Mouse (Mus musculus): ENCODE data around the gene Zfp184. TPM values are rescaled to one million over a fixed set of nuclear protein-coding genes. Genes with fewer than 3 reads are reported as not detected.

Zfp184 gene
- polyA plus RNA-seq, 1 experiment from 2014 or later = 5.2 TPM

DNA sequence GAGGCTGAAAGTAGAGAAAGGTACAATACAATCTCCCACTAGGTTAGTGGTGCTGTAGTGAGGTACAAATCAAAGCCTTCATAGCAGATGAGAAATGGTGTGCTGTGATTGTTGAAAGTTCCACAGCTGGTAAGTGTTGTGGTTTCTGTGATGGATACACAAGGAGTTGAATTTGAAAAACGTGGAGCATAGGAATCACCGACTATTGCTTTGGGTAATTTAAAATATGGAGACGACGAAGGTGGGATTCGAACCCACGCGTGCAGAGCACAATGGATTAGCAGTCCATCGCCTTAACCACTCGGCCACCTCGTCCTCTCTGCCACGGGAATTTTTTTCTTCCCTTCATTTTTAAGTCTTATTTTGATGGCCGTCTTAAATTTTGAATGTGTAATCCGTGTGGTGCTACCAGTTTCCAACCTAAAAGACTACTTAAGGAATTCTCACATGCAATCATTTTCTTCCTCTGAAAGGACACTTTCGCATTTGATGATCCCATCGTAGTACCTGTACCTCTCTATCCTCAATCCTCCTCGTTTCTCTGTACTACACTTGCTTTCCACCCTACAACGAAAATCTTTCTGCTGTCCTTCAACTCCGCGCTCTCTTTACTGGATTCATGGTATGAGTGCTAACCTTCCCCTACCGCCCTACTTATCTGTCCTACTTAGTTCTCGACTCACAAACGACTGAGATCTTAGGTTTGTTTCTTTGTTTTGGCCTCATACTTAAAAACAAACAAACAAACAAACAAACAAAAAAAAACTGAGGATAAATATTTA lies 49.3 kb downstream of the Zfp184 start:
- ATAC-seq (ENCODE audit: extremely low read depth, insufficient number of reproducible peaks, low FRiP score, low TSS enrichment) = no peak
- no peaks in the 10 kb centered on the region for H3K36me3 ChIP-seq
- peaks cover 54% of the 10 kb centered on the region for H3K27me3 ChIP-seq (replicated peaks)
- peaks cover 3% of the 10 kb centered on the region; the same call in 1 of the 2 replicates for H3K9me3 ChIP-seq
- H3K4me3 ChIP-seq = peak overlapping the region; percentile 58
- peak overlapping the region; percentile 78 for H3K4me2 ChIP-seq
- H3K9ac ChIP-seq = no peak overlapping the region
- peaks cover 16% of the 10 kb centered on the region for H3K4me1 ChIP-seq
- no peak overlapping the region for H3K27ac ChIP-seq (replicated peaks)
- WGBS = 2% methylated on average over 22 of the region's 22 CpGs

DNA sequence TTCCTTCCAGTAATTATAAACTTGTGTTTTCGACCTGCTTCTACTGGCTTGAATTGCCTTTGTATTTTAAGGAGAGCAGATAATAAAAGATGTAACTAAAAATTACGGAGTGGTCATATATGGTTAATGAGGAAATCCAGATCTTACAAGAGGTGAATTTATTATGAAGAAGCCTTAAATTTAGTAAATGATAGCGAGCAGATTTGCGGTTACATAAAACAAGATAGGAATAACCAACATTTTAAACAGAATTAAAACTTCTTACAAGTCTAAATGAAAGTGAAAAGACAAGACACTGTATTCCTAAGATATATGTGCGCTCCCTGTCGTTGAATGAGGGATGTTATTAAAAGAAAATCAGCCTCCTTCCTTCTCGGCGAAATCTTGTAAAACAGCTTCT lies 50.0 kb downstream of the Zfp184 start:
- Histone ChIP-seq H3K9me3 (peaks cover 3% of the 10 kb centered on the region; the same call in 1 of the 2 replicates), H3K27me3 (replicated peaks) (peaks cover 61% of the 10 kb centered on the region), H3K36me3 (no peaks in the 10 kb centered on the region), H3K9ac (peak overlapping the region; percentile 72), H3K4me3 (peak overlapping the region; percentile 58), H3K4me1 (peaks cover 16% of the 10 kb centered on the region), H3K27ac (replicated peaks) (no peak overlapping the region), H3K4me2 (peak overlapping the region; percentile 78)
- ATAC-seq (ENCODE audit: extremely low read depth, insufficient number of reproducible peaks, low FRiP score, low TSS enrichment) = no peak
- WGBS = 4% methylated on average over 8 of the region's 8 CpGs

DNA sequence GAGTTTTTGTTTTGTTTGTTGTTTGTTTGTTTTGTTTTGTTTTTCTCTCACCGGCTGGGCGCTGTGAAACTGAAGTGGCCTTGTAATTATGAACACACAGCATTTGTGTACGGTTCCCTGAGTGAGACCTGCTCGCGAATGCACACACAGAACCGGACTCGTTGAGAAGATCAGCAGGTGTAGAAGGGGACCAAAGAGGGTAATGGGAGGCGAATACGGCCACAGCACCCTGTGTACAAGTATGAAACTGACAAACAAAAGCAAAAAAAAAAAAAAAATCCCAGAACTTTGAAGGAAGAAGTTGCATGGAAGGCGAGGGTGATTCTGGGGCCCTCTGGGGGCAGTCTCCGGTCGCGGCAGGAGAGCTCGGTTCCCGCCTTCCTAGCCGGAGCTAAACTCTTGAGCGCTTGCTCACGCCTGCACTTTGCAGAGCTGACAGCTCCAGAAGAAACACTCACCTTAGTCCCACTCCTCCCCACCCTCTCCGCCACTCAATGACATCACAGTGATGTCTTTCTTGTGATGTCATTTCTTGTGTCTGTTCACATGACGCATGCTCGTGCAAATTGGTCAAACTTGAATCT lies 50.5 kb downstream of the Zfp184 start:
- H3K4me1 ChIP-seq = peaks cover 16% of the 10 kb centered on the region
- H3K4me2 ChIP-seq = peak overlapping the region; percentile 78
- H3K27ac ChIP-seq (replicated peaks) = no peak overlapping the region
- WGBS = under 1% methylated on average over 21 of the region's 21 CpGs
- H3K27me3 ChIP-seq (replicated peaks) = peaks cover 67% of the 10 kb centered on the region
- no peak for ATAC-seq (ENCODE audit: extremely low read depth, insufficient number of reproducible peaks, low FRiP score, low TSS enrichment)
- H3K4me3 ChIP-seq = peak overlapping the region; percentile 58
- peak overlapping the region; percentile 72 for H3K9ac ChIP-seq
- no peaks in the 10 kb centered on the region for H3K36me3 ChIP-seq
- H3K9me3 ChIP-seq = peaks cover 3% of the 10 kb centered on the region; the same call in 1 of the 2 replicates

DNA sequence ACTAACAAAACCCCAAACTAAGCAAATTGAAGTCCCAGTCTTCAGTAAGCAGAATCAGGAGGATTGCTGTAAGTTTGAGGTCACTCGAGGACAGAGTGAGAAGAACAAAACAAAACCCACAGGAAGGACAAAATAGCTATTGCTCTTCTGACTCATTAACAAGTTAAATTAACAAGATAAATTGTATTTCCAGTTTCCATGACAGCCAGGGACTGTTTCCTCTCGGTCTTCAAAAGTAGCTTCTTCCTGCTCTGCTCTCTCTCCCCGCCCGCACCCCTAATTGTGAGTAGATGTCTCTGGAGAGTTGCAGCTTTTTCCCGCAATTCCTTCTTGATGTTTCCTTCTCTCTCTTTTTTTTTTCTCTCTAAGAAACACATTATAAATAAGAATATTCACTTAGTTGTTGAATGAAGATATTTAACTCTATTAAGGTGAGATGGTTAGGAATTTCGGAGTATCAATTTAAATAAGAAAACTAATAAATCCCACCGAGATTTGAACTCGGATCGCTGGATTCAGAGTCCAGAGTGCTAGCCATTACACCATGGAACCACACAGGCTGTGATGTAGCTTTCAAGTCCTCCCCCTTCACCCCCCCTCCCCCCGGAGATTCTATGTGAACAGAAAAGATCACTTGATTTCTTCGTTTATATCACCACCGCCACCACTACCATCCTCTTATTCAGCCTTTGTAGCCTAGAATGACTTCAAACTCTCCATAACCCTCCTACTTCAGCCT lies 51.4 kb downstream of the Zfp184 start:
- 3% methylated on average over 12 of the region's 12 CpGs for WGBS
- H3K4me3 ChIP-seq = peak overlapping the region; percentile 58
- peaks cover 2% of the 10 kb centered on the region; the same call in 1 of the 2 replicates for H3K9me3 ChIP-seq
- no peak overlapping the region for H3K27ac ChIP-seq (replicated peaks)
- H3K9ac ChIP-seq = 0 out of 2 replicates have a peak overlapping the region, but pooled peaks have one; percentile 29
- peaks cover 16% of the 10 kb centered on the region for H3K4me1 ChIP-seq
- no peak; the same call in 1 of the 2 replicates for ATAC-seq (ENCODE audit: extremely low read depth, insufficient number of reproducible peaks, low FRiP score, low TSS enrichment)
- peak overlapping the region; percentile 78 for H3K4me2 ChIP-seq
- H3K36me3 ChIP-seq = no peaks in the 10 kb centered on the region
- H3K27me3 ChIP-seq (replicated peaks) = peaks cover 73% of the 10 kb centered on the region

DNA sequence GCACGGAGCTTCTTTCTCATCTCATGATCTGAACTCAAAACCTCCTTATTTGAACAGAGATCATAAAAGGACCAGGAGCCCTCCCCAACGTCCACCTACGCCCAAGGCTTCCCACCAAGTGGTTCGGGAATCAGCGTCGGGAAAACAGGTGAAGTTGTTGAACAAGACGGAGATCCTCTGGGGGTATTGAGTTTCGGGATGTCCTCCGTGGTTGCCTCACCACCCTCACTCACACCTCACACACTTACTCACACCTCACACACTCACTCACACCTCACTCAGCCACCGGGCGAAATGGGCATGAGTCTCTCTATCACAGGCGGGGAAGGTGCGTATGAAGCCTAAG lies 51.9 kb downstream of the Zfp184 start:
- Histone ChIP-seq H3K9me3 (no peaks in the 10 kb centered on the region), H3K27ac (replicated peaks) (no peak overlapping the region), H3K4me2 (peak overlapping the region; percentile 78), H3K36me3 (no peaks in the 10 kb centered on the region), H3K27me3 (replicated peaks) (peaks cover 73% of the 10 kb centered on the region), H3K4me3 (peak overlapping the region; percentile 58), H3K9ac (0 out of 2 replicates have a peak overlapping the region, but pooled peaks have one; percentile 0), H3K4me1 (peaks cover 16% of the 10 kb centered on the region)
- WGBS = 1% methylated on average over 13 of the region's 13 CpGs
- ATAC-seq (ENCODE audit: extremely low read depth, insufficient number of reproducible peaks, low FRiP score, low TSS enrichment) = no peak

DNA sequence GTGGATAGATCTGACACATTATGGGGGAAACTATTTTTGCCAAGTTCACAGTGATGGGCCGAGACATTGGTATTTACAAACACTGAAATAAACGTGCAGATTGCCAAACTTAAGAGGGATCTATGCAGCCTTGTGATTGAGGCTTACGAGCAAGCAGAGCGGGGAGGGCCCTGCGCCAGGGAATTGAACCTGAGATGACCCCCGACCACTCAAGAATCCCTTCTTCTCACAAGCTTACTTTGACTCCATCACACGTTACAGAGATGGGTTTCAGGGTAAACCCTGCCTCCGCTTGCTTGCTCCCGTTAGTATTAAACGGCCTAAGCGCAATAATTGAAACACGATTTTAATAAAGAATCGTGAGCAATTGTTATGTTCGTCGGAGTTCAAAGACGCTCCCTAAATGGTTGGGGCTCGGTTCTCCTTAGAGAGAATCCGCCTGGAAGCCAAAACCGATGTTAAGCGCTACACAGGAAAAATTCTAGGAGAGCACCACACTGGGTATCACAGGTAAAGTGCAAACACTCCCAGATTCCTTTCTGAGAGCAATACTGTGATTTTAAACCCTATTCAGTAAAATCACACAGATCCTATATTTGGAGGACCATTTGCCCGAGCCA lies 52.4 kb downstream of the Zfp184 start:
- H3K9ac ChIP-seq = no peak overlapping the region; the same call in 1 of the 2 replicates
- ATAC-seq (ENCODE audit: extremely low read depth, insufficient number of reproducible peaks, low FRiP score, low TSS enrichment) = no peak

DNA sequence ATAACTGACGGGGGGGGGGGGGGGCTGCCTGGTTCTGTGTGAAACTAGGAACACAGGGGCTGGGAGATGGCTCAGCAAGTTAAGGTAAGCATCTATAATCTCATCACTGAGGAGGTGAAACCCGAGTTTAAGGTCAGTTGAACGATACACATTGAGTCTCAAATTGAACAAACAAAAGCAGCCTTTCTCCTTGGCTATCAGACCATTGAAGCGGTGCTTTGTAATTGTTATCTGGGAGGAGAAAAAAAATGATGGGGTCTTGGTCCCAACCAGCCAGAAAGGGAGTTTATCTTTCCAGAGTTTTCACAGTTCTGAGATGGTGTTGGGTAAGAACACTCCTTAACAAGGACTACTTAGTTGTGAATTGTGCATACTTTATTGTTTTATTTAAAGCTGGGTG lies 52.9 kb downstream of the Zfp184 start:
- Histone ChIP-seq H3K9ac (no peak overlapping the region), H3K27me3 (replicated peaks) (peaks cover 81% of the 10 kb centered on the region), H3K4me1 (peaks cover 16% of the 10 kb centered on the region), H3K27ac (replicated peaks) (no peak overlapping the region), H3K36me3 (no peaks in the 10 kb centered on the region), H3K9me3 (no peaks in the 10 kb centered on the region), H3K4me3 (peak overlapping the region; percentile 58), H3K4me2 (peak overlapping the region; percentile 78)
- ATAC-seq (ENCODE audit: extremely low read depth, insufficient number of reproducible peaks, low FRiP score, low TSS enrichment) = no peak
- WGBS = 8% methylated on average over 4 of the region's 4 CpGs

More for the DNA sequence above, 52.4 kb downstream of the Zfp184 start:
- no peaks in the 10 kb centered on the region for H3K9me3 ChIP-seq
- H3K4me1 ChIP-seq = peaks cover 16% of the 10 kb centered on the region
- peaks cover 78% of the 10 kb centered on the region for H3K27me3 ChIP-seq (replicated peaks)
- WGBS = 2% methylated on average over 21 of the region's 21 CpGs
- H3K4me3 ChIP-seq = peak overlapping the region; percentile 58
- no peaks in the 10 kb centered on the region for H3K36me3 ChIP-seq
- no peak overlapping the region for H3K27ac ChIP-seq (replicated peaks)
- peak overlapping the region; percentile 78 for H3K4me2 ChIP-seq

DNA sequence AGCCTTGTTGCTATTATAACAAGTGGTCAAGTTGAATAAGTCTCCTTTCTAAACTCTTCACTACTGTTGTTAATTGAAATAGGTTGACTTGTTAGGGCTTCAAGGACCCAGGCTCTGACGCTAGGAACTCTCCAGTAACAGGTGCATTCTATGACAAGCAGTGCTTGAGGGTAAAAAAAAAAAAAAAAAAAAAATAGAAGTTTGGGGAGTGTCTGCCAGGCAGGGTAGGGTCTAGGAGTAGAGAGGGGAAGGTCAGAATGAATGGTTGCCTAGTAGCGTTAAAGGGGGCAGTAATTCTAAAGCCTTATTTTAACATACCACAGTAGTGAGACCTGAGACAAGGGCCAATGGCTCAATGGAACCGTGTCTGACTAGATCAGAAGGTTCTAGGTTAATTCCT lies 53.5 kb downstream of the Zfp184 start:
- Histone ChIP-seq H3K4me2 (no peak overlapping the region), H3K27me3 (replicated peaks) (peaks cover 84% of the 10 kb centered on the region), H3K4me3 (no peak overlapping the region), H3K9ac (no peak overlapping the region), H3K36me3 (no peaks in the 10 kb centered on the region), H3K27ac (replicated peaks) (no peak overlapping the region), H3K9me3 (no peaks in the 10 kb centered on the region), H3K4me1 (peaks cover 16% of the 10 kb centered on the region)
- ATAC-seq (ENCODE audit: extremely low read depth, insufficient number of reproducible peaks, low FRiP score, low TSS enrichment) = no peak
- 32% methylated on average over 3 of the region's 3 CpGs for WGBS

DNA sequence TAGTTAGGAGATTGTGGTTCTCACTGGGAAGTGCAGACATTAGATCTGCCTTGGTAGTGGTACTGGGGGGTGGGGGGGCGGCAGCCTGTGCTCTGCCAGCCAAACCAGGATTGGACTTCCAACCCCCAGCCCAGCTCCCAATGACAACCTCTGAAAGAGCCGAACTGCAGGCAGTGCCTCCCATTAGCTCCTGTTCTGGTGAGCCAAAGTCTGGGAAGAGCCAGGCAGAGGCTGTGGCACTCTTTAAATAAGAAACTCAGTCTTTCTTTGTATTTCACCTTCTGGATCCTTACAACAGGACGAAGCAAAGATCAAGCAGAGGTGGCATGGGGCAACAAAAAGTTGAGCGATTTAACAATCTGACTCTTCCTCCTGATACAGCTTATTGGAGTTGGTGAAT lies 54.3 kb downstream of the Zfp184 start:
- WGBS = 40% methylated on average over 4 of the region's 4 CpGs

DNA sequence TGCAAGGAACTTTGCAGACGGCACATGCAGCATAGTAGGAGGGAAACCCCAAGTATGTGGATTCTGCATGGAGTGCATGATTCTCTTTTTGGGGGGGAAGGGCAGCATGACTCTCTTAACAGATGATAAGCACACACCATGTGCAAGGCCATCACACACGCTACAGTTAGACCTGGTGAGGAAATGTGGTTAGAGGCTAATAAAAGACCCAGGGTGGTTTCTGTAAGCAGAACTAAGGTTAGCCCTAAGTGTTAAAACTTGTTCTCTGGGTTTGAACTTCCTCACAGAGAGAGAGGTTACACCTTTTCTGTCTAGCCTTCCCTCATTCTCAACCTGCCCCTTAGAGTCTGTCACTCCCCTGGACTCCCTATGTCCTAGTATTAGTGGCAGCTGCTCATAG lies 56.5 kb downstream of the Zfp184 start:
- Histone ChIP-seq H3K9me3 (no peaks in the 10 kb centered on the region), H3K4me3 (no peak overlapping the region), H3K4me1 (peaks cover 21% of the 10 kb centered on the region), H3K9ac (no peak overlapping the region), H3K36me3 (no peaks in the 10 kb centered on the region), H3K27ac (replicated peaks) (no peak overlapping the region), H3K27me3 (replicated peaks) (peaks cover 100% of the 10 kb centered on the region), H3K4me2 (peak overlapping the region; percentile 4; the same call in 1 of the 2 replicates)
- 53% methylated on average over 2 of the region's 2 CpGs for WGBS
- no peak for ATAC-seq (ENCODE audit: extremely low read depth, insufficient number of reproducible peaks, low FRiP score, low TSS enrichment)

More for the DNA sequence above, 54.3 kb downstream of the Zfp184 start:
- H3K9ac ChIP-seq = no peak overlapping the region
- no peak for ATAC-seq (ENCODE audit: extremely low read depth, insufficient number of reproducible peaks, low FRiP score, low TSS enrichment)
- no peak overlapping the region for H3K27ac ChIP-seq (replicated peaks)
- H3K9me3 ChIP-seq = no peaks in the 10 kb centered on the region
- H3K4me1 ChIP-seq = peaks cover 16% of the 10 kb centered on the region
- H3K36me3 ChIP-seq = no peaks in the 10 kb centered on the region
- H3K4me2 ChIP-seq = no peak overlapping the region
- no peak overlapping the region for H3K4me3 ChIP-seq
- peaks cover 87% of the 10 kb centered on the region for H3K27me3 ChIP-seq (replicated peaks)

DNA sequence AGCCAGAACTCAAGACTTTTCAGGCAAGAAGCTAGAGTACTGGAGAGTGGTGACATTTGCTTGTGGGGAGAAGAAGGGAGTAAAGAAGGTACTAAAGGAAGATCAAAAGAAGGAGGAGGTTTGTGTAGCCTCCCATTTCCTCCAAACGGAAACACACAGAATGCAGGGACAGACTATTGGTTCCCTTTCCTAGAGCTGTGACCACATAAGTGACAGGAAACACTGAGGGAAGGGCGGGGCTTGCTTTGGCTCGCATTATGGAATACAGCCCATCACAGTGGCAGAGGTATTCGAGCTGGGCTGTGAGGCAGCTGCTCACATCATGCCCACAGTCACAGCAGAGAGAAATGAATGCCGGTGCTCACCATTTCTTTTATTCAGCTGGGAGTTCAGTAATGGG lies 56.9 kb downstream of the Zfp184 start:
- no peaks in the 10 kb centered on the region for H3K9me3 ChIP-seq
- H3K36me3 ChIP-seq = no peaks in the 10 kb centered on the region
- peak overlapping the region; percentile 4; the same call in 1 of the 2 replicates for H3K4me2 ChIP-seq
- 29% methylated on average over 5 of the region's 5 CpGs for WGBS
- H3K9ac ChIP-seq = no peak overlapping the region
- peaks cover 100% of the 10 kb centered on the region for H3K27me3 ChIP-seq (replicated peaks)
- peaks cover 21% of the 10 kb centered on the region for H3K4me1 ChIP-seq
- ATAC-seq (ENCODE audit: extremely low read depth, insufficient number of reproducible peaks, low FRiP score, low TSS enrichment) = no peak
- H3K27ac ChIP-seq (replicated peaks) = no peak overlapping the region
- no peak overlapping the region for H3K4me3 ChIP-seq
